Mouse (Mus musculus) limb, embryonic 14.5 days (tissue): ENCODE measurements around the gene Thsd4. TPM values are rescaled to one million over a fixed set of nuclear protein-coding genes. Genes with fewer than 3 reads are reported as not detected.

Experiments used
- ATAC-seq: fragments of 200-750 bp; cut with Nextera tagmentation; 2 replicates; pipeline ENCODE4 v1.8.0; 2017; ENCODE audit warnings: low read depth, moderate number of reproducible peaks, moderate TSS enrichment; ENCODE audit not compliant: low FRiP score
- DNase-seq: peaks from one replicate; pipeline ENCODE4 v3.0.0-alpha.2; 2015; ENCODE audit warnings: low spot score
- H3K27ac ChIP-seq: fragments of 300-500 bp; sonication (generic); replicated peaks from 2 replicates; pipeline ENCODE4 v1.5.1; 2014; ENCODE audit warnings: low read depth, mild to moderate bottlenecking, low read length, moderate library complexity, mixed read lengths
- H3K27me3 ChIP-seq: fragments of 300-500 bp; sonication (generic); 2 replicates; pipeline ENCODE4 v1.6.1; 2014; ENCODE audit warnings: low read length, mixed read lengths; ENCODE audit not compliant: control insufficient read depth, insufficient read depth
- H3K36me3 ChIP-seq: fragments of 300-500 bp; sonication (generic); 2 replicates; pipeline ENCODE4 v1.6.1; 2014; ENCODE audit warnings: mild to moderate bottlenecking, low read length, moderate library complexity, mixed read lengths; ENCODE audit not compliant: control insufficient read depth, insufficient read depth
- H3K4me1 ChIP-seq: fragments of 300-500 bp; sonication (generic); 2 replicates; pipeline ENCODE4 v1.6.1; 2014; ENCODE audit warnings: antibody characterized with exemption, low read length, mixed read lengths; ENCODE audit not compliant: control insufficient read depth, insufficient read depth
- H3K4me2 ChIP-seq: fragments of 300-500 bp; sonication (generic); replicated peaks from 2 replicates; pipeline ENCODE4 v1.6.1; 2014; ENCODE audit warnings: low read depth, mild to moderate bottlenecking, low read length, moderate library complexity; ENCODE audit not compliant: severe bottlenecking
- H3K4me3 ChIP-seq: fragments of 300-500 bp; sonication (generic); replicated peaks from 2 replicates; pipeline ENCODE4 v1.5.1; 2014; ENCODE audit warnings: low read length
- H3K9ac ChIP-seq: fragments of 300-500 bp; sonication (generic); 2 replicates; pipeline ENCODE4 v1.6.1; 2014; ENCODE audit warnings: mild to moderate bottlenecking, low read depth, low read length, moderate library complexity; ENCODE audit not compliant: severe bottlenecking
- H3K9me3 ChIP-seq: fragments of 300-500 bp; sonication (generic); 2 replicates; pipeline ENCODE4 v1.6.1; 2016; ENCODE audit warnings: low read length; ENCODE audit not compliant: control insufficient read depth
- POLR2A ChIP-seq: fragments of 200-500 bp; IDR thresholded peaks from 2 replicates; pipeline ENCODE4 v1.8.0; 2012; ENCODE audit warnings: inconsistent platforms, mild to moderate bottlenecking, moderate library complexity, borderline replicate concordance; ENCODE audit not compliant: insufficient read depth, insufficient read length; ENCODE audit errors: extremely low read depth
- WGBS: fragments of 180-500 bp; shearing (Covaris S2); extraction: QIAGEN DNeasy Blood & Tissue Kit; methylation state at CpG from one replicate; pipeline ENCODE4 v1.1.7; 2014; 5-methylcytosine and 5-hydroxymethylcytosine counted together
- polyA plus RNA-seq, 2 experiments: library from polyadenylated mRNA; depleted of rRNA in 1 of 2; stranded (reverse) in 1 of 2; unstranded in 1 of 2; fragments of >200 nt; fragmentation: Nextera tagmentation in 1 of 2; extraction: Ambion mirVana in 1 of 2; gene quantifications; 2 replicates each; pipeline versions ENCODE4 v1.2.1 to v1.2.3; 2012 to 2014

Gene Thsd4
- polyA plus RNA-seq, 2 experiments = 30.8 to 31.2 TPM

GRCm38 (mm10) chr9:60056131-60056530 is 465.7 kb downstream of the Thsd4 start:
- Histone ChIP-seq H3K27ac (no peak overlapping the region), H3K36me3 (peaks cover 4% of the 10 kb centered on the region; the same call in 1 of the 2 replicates), H3K4me2 (no peak overlapping the region), H3K9me3 (no peaks in the 10 kb centered on the region), H3K27me3 (no peaks in the 10 kb centered on the region), H3K4me3 (no peak overlapping the region), H3K4me1 (no peaks in the 10 kb centered on the region), H3K9ac (no peak overlapping the region)
- TF ChIP-seq POLR2A = no peak
- WGBS = 82% methylated on average over 3 of the region's 5 CpGs
- DNase-seq (no peak), ATAC-seq (no peak)

DNA sequence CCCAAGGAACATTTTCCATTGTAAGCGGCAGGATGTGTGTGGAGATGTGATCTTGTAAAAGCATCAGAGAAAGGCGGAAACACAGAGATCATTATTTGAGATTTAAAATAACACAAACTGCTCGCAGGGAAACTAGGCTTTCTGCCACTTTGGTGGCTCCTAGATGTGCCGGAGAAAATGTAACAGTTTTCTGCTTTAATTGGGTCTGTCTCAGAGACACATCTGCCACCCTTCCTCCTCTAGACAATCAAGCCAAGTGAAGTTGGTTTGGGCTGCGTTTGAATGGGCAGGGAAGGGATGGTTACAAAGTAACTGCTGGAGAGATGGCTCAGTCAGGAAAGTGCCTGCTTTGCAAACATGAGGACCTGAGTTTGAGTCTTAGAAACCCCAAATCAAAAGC is 466.9 kb downstream of the Thsd4 start:
- ATAC-seq (no peak), DNase-seq (no peak)
- 61% methylated on average over 5 of the region's 5 CpGs for WGBS
- H3K4me1 ChIP-seq = no peaks in the 10 kb centered on the region
- H3K27ac ChIP-seq = no peak overlapping the region
- no peak for TF ChIP-seq POLR2A
- H3K4me2 ChIP-seq = no peak overlapping the region
- H3K9ac ChIP-seq = no peak overlapping the region
- H3K36me3 ChIP-seq = peaks cover 4% of the 10 kb centered on the region; the same call in 1 of the 2 replicates
- H3K4me3 ChIP-seq = no peak overlapping the region
- no peaks in the 10 kb centered on the region for H3K9me3 ChIP-seq
- H3K27me3 ChIP-seq = no peaks in the 10 kb centered on the region

DNA sequence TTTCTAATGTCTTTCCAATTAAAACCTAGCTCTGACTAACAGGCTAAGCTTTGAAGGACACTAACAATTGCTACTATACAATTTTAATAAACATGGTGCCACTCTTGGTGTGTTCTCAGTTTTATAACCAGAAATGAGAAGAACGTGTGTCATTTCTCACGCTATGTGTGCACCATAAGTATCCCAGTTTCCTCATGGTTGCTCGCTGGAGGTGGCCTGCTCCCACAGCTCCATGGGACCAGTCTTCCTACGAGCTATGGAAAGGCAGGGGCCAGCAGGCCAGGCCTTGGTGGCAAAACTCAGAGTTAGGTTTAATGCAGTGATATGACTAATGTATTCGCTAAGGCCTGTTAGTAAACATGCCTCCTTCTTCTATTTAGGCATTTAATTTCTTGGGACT is 468.7 kb downstream of the Thsd4 start:
- DNase-seq = no peak
- 90% methylated on average over 5 of the region's 5 CpGs for WGBS

DNA sequence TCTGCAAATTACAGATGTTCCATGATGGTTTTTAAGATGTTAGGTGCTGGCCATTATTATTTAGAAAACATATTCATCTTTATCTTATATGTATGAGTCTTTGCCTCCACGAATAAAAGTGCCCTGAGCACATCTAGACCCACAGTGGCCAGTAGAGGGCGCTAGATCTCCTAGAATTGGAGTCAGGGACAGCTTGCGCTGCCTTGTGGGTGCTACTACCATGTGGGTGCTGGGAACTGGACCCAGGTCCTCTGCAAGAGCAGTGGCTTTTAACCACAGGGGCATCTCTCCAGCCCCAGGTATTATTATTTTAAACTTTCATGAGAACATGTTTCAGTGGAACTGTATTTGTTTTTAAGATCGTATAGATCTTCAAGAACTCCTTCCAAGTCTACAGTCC is 469.4 kb downstream of the Thsd4 start:
- no peaks in the 10 kb centered on the region for H3K9me3 ChIP-seq
- WGBS = 78% methylated on average over 4 of the region's 4 CpGs
- no peak overlapping the region for H3K4me3 ChIP-seq
- no peak overlapping the region for H3K9ac ChIP-seq
- H3K4me1 ChIP-seq = no peaks in the 10 kb centered on the region
- H3K4me2 ChIP-seq = no peak overlapping the region
- peaks cover 4% of the 10 kb centered on the region; the same call in 1 of the 2 replicates for H3K36me3 ChIP-seq
- TF ChIP-seq POLR2A = no peak
- no peaks in the 10 kb centered on the region for H3K27me3 ChIP-seq
- ATAC-seq (no peak), DNase-seq (no peak)
- H3K27ac ChIP-seq = no peak overlapping the region

More for the DNA sequence above, 468.7 kb downstream of the Thsd4 start:
- H3K9me3 ChIP-seq = no peaks in the 10 kb centered on the region
- no peaks in the 10 kb centered on the region for H3K27me3 ChIP-seq
- no peak overlapping the region for H3K4me3 ChIP-seq
- TF ChIP-seq POLR2A = no peak
- ATAC-seq = no peak
- no peak overlapping the region for H3K4me2 ChIP-seq
- no peaks in the 10 kb centered on the region for H3K4me1 ChIP-seq
- H3K27ac ChIP-seq = no peak overlapping the region
- H3K36me3 ChIP-seq = peaks cover 4% of the 10 kb centered on the region; the same call in 1 of the 2 replicates
- no peak overlapping the region for H3K9ac ChIP-seq

DNA sequence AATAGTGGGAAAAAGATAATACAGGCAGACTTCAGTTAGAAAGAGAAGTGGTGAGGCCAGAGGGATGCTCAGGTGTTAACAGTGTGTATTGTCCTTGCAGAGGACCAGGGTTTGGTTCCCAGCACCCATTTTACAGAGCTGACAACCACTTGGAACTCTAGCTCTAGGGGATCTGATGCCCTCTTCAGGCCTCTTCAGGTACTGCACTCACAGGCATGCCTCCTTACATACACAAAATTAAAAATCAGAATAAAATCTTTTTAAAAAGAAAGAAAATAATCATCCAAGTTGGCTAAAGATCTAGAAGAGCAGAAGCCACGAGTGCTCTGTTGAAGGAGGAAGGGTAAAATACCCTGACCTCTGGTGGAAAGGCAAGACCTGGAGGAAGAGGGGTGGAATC is 478.7 kb downstream of the Thsd4 start:
- no peak overlapping the region for H3K27ac ChIP-seq
- no peak for ATAC-seq
- H3K9me3 ChIP-seq = peaks cover 9% of the 10 kb centered on the region; the same call in 1 of the 2 replicates
- no peak for TF ChIP-seq POLR2A
- WGBS = 86% methylated on average over 1 of the region's 1 CpGs
- H3K4me3 ChIP-seq = no peak overlapping the region
- H3K9ac ChIP-seq = no peak overlapping the region
- peaks cover 12% of the 10 kb centered on the region for H3K4me1 ChIP-seq
- DNase-seq = no peak
- no peaks in the 10 kb centered on the region for H3K27me3 ChIP-seq
- H3K36me3 ChIP-seq = no peaks in the 10 kb centered on the region
- no peak overlapping the region for H3K4me2 ChIP-seq

DNA sequence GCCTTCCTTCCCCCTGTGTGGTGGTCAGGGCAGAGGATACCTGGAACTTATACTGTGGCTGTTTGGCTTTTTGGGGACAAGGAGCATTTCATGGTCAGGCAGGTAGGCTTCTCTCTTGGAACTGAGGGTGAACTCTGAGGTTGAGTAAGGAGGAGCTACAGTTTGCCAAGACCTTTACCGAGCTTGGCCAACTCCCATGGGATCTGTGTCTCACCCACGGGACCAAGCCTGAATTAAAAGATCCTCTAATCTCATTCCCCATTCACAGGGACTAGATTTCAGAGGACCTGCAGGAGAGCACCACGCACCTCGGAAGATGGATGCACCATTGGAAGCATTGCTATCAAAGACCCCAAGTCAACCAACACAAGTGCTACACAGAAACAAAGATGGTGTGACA is 487.0 kb downstream of the Thsd4 start:
- Histone ChIP-seq H3K4me1 (peaks cover 13% of the 10 kb centered on the region), H3K27ac (no peak overlapping the region), H3K36me3 (no peaks in the 10 kb centered on the region), H3K27me3 (no peaks in the 10 kb centered on the region), H3K9ac (no peak overlapping the region), H3K9me3 (no peaks in the 10 kb centered on the region), H3K4me3 (no peak overlapping the region), H3K4me2 (no peak overlapping the region)
- no peak for TF ChIP-seq POLR2A
- DNase-seq (no peak), ATAC-seq (no peak)
- WGBS = 94% methylated on average over 4 of the region's 4 CpGs
